ENCODE assay signal across 24 mouse cellular contexts in genomic region chr5:136098536-136098935, GRCm38 (mm10). TPM values are rescaled to one million over a fixed set of nuclear protein-coding genes. Genes with fewer than 3 reads are reported as not detected.
DNase-seq lines count a peak whose midpoint lies in the region; ATAC-seq and TF ChIP-seq lines count a peak whose summit lies in the region.
"Had no signal": no experiment of that assay in that cellular context is flagged by ENCODE, and none has a peak within 500 bp of the region (broad histone marks: within the 10 kb centered on the region; RNA-seq: fewer than 3 reads in every experiment).

No protein-coding gene starts in this region.

- ATAC-seq in kidney, embryonic 16.5 days (ENCODE audit: low FRiP score, low TSS enrichment), result no peak
- ATAC-seq: activated CD4-positive, CD25-positive, alpha-beta regulatory T cell, adult 4 months; forebrain, embryonic 13.5 days; forebrain, postnatal 0 days; hindbrain, embryonic 16.5 days; Patski had no signal

- H3K4me1 ChIP-seq in kidney, adult 2 months (ENCODE audit: control insufficient read depth, insufficient read depth, low read length), result 0 out of 2 replicates have a peak, but pooled peaks cover 2% of the 10 kb centered on the region
- 0 out of 2 replicates have a peak, but pooled peaks cover 4% of the 10 kb centered on the region for H3K4me1 ChIP-seq in kidney, embryonic 16.5 days (ENCODE audit: insufficient read depth, low read length)

- peak overlapping the region; percentile 27; the same call in 1 of the 2 replicates for H3K27ac ChIP-seq in kidney, adult 2 months (ENCODE audit: insufficient read depth, low read depth, low read length)
- no peak overlapping the region for H3K27ac ChIP-seq in kidney, embryonic 16.5 days (ENCODE audit: low read length)
- H3K27ac ChIP-seq in gastrocnemius, adult 2 months, result no peak overlapping the region
- H3K27ac ChIP-seq: embryonic facial prominence, embryonic 10.5 days; forebrain, embryonic 13.5 days; heart, embryonic 13.5 days; hindbrain, embryonic 12.5 days had no signal

- H3K4me2 ChIP-seq in kidney, embryonic 16.5 days (replicated peaks; ENCODE audit: low read depth, low read length), result no peak overlapping the region
- H3K4me2 ChIP-seq: forebrain, embryonic 13.5 days; heart, embryonic 13.5 days; hindbrain, embryonic 12.5 days had no signal

- TF ChIP-seq POLR2A in kidney, adult 2 months (IDR thresholded peaks at IDR 0.05; ENCODE audit: low read depth, low read length), result no peak

- no peaks in the 10 kb centered on the region for H3K36me3 ChIP-seq in kidney, adult 2 months (ENCODE audit: control insufficient read depth, insufficient read depth, low read length)
- no peaks in the 10 kb centered on the region for H3K36me3 ChIP-seq in kidney, embryonic 16.5 days (ENCODE audit: insufficient read depth, low read length)
- H3K36me3 ChIP-seq: embryonic facial prominence, embryonic 10.5 days; heart, embryonic 13.5 days; hindbrain, embryonic 12.5 days had no signal

- no peaks in the 10 kb centered on the region for H3K27me3 ChIP-seq in kidney, adult 2 months (replicated peaks; ENCODE audit: control insufficient read depth, insufficient read depth, low read length)
- no peaks in the 10 kb centered on the region for H3K27me3 ChIP-seq in kidney, embryonic 16.5 days (ENCODE audit: insufficient read depth, low read length)
- H3K27me3 ChIP-seq: Patski had no signal

- 55% methylated on average over 10 of the region's 10 CpGs for WGBS in kidney, adult 2 months
- 72% methylated on average over 10 of the region's 10 CpGs for WGBS in kidney, embryonic 16.5 days

- no peak overlapping the region for H3K9ac ChIP-seq in kidney, embryonic 16.5 days (replicated peaks; ENCODE audit: low read length)
- H3K9ac ChIP-seq: forebrain, embryonic 13.5 days; forebrain, postnatal 0 days; heart, embryonic 13.5 days; hindbrain, embryonic 12.5 days had no signal

- H3K4me3 ChIP-seq in kidney, adult 2 months (ENCODE audit: insufficient read depth, low read depth, low read length), result no peak overlapping the region
- H3K4me3 ChIP-seq in kidney, embryonic 16.5 days (ENCODE audit: low read length), result no peak overlapping the region
- H3K4me3 ChIP-seq in gastrocnemius, adult 2 months, result no peak overlapping the region
- H3K4me3 ChIP-seq: embryonic facial prominence, embryonic 10.5 days; forebrain, embryonic 13.5 days; heart, embryonic 13.5 days; hindbrain, embryonic 12.5 days had no signal

- intact Hi-C loops in gastrocnemius, adult 2 months (cut with DNase I), result no loop called here
- intact Hi-C loops in left cerebral cortex, postnatal 25 days (cut with DNase I), result loop anchor here (10.0 kb wide), 1 partner anchor 496 kb away; no protein-coding TSS in a partner anchor

- no peak for TF ChIP-seq CTCF in kidney, adult 2 months (conservative IDR thresholded peaks at IDR 0.05; ENCODE audit: insufficient read depth, insufficient read length, low read depth, low read length)
- no peak for TF ChIP-seq CTCF in gastrocnemius, adult 2 months (IDR thresholded peaks at IDR 0.05)

- peak; percentile 87 for DNase-seq in kidney, adult 2 months
- DNase-seq in kidney, adult 9 months, result peak; percentile 80
- DNase-seq in kidney, postnatal 36 days, result peak; percentile 75
- no peak for DNase-seq in gastrocnemius, adult 2 months
- no peak for DNase-seq in left cerebral cortex, postnatal 25 days (ENCODE audit: low spot score in 2 of 2)
- DNase-seq: adrenal gland, postnatal 14 days; cerebellum, adult 11-12 months; cerebellum, adult 9-11 months; forebrain, postnatal 0 days; gastrocnemius, postnatal 25 days; heart, postnatal 10 days; heart, postnatal 4 days had no signal

- no peaks in the 10 kb centered on the region for H3K9me3 ChIP-seq in kidney, embryonic 16.5 days (ENCODE audit: low read length)
- H3K9me3 ChIP-seq: embryonic facial prominence, embryonic 10.5 days; forebrain, embryonic 13.5 days; heart, embryonic 13.5 days; hindbrain, embryonic 12.5 days had no signal

RNA-seq across cellular contexts. Expression of gene Rasa4, which starts 14.8 kb away (rescaled TPM):
- 7.6 and 9.1 TPM in 2 replicates for polyA plus RNA-seq in kidney, adult 2 months (2012; rRNA removed)
- polyA plus RNA-seq in kidney, embryonic 16.5 days (2015; fragmentation: Nextera tagmentation; extraction: Ambion mirVana), result 15.9 and 18.5 TPM in 2 replicates
- 10 to 100 TPM; 25.0 to 28.8 TPM for total RNA-seq in gastrocnemius, adult 2 months (2021)
- 1 to 10 TPM; 3.5 to 5.0 TPM for total RNA-seq in left cerebral cortex, postnatal 25 days (2021)

RNA-seq across cellular contexts. Expression of gene Polr2j, which starts 17.9 kb away (rescaled TPM):
- 88.9 and 103 TPM in 2 replicates for polyA plus RNA-seq in kidney, adult 2 months (2012; rRNA removed)
- polyA plus RNA-seq in kidney, embryonic 16.5 days (2015; fragmentation: Nextera tagmentation; extraction: Ambion mirVana), result 243 and 245 TPM in 2 replicates
- 10 to 100 TPM; 62.9 to 69.6 TPM for total RNA-seq in gastrocnemius, adult 2 months (2021)
- total RNA-seq in left cerebral cortex, postnatal 25 days (2021), result 10 to 100 TPM; 71.5 to 83.9 TPM

RNA-seq across cellular contexts. Expression of gene Lrwd1, which starts 37.3 kb away (rescaled TPM):
- polyA plus RNA-seq in kidney, adult 2 months (2012; rRNA removed), result 18.4 and 19.9 TPM in 2 replicates
- polyA plus RNA-seq in kidney, embryonic 16.5 days (2015; fragmentation: Nextera tagmentation; extraction: Ambion mirVana), result 39.5 and 40.2 TPM in 2 replicates
- total RNA-seq in gastrocnemius, adult 2 months (2021), result 1 to 10 TPM; 4.6 to 5.5 TPM
- total RNA-seq in left cerebral cortex, postnatal 25 days (2021), result 10 to 100 TPM; 13.3 TPM

RNA-seq across cellular contexts. Expression of gene Alkbh4, which starts 37.4 kb away (rescaled TPM):
- polyA plus RNA-seq in kidney, adult 2 months (2012; rRNA removed), result 11.1 and 11.8 TPM in 2 replicates
- 19.3 and 20.2 TPM in 2 replicates for polyA plus RNA-seq in kidney, embryonic 16.5 days (2015; fragmentation: Nextera tagmentation; extraction: Ambion mirVana)
- total RNA-seq in gastrocnemius, adult 2 months (2021), result 1 to 10 TPM; 4.4 to 5.7 TPM
- 1 to 10 TPM; 8.1 to 9.4 TPM for total RNA-seq in left cerebral cortex, postnatal 25 days (2021)

RNA-seq across cellular contexts. Expression of gene Upk3bl, which starts 44.2 kb away (rescaled TPM):
- 0.52 and 0.96 TPM in 2 replicates for polyA plus RNA-seq in kidney, adult 2 months (2012; rRNA removed)
- polyA plus RNA-seq in kidney, embryonic 16.5 days (2015; fragmentation: Nextera tagmentation; extraction: Ambion mirVana), result 2.2 and 3.6 TPM in 2 replicates
- not detected for total RNA-seq in gastrocnemius, adult 2 months (2021)
- total RNA-seq in left cerebral cortex, postnatal 25 days (2021), result not detected
- total RNA-seq: adrenal gland, adult 18-20 months; adrenal gland, postnatal 14 days; forebrain, postnatal 0 days; gastrocnemius, adult 18-20 months; gastrocnemius, postnatal 25 days; granulocyte monocyte progenitor cell, adult 5-6 weeks; heart, postnatal 10 days; heart, postnatal 4 days; MEL had no signal
- polyA plus RNA-seq: activated CD4-positive, CD25-positive, alpha-beta regulatory T cell, adult 4 months; forebrain, embryonic 13.5 days; forebrain, postnatal 0 days; hindbrain, embryonic 16.5 days had no signal

Comparison
In these comparisons a context has a peak if more than half of its experiments do, and no peak if none do; other contexts are left out.
1. DNase-seq: peak in kidney, adult 2 months (single experiment), kidney, adult 9 months (single experiment) and kidney, postnatal 36 days (2 of 2); none in gastrocnemius, adult 2 months (single experiment) and left cerebral cortex, postnatal 25 days (0 of 2).
2. RNA of gene Rasa4, which starts 14.8 kb away (total RNA-seq): 25.0 to 28.8 TPM in gastrocnemius, adult 2 months; 3.5 to 5.0 TPM in left cerebral cortex, postnatal 25 days; every median in the first group is over 4 times any median in the second.